In the genomic region with DNA sequence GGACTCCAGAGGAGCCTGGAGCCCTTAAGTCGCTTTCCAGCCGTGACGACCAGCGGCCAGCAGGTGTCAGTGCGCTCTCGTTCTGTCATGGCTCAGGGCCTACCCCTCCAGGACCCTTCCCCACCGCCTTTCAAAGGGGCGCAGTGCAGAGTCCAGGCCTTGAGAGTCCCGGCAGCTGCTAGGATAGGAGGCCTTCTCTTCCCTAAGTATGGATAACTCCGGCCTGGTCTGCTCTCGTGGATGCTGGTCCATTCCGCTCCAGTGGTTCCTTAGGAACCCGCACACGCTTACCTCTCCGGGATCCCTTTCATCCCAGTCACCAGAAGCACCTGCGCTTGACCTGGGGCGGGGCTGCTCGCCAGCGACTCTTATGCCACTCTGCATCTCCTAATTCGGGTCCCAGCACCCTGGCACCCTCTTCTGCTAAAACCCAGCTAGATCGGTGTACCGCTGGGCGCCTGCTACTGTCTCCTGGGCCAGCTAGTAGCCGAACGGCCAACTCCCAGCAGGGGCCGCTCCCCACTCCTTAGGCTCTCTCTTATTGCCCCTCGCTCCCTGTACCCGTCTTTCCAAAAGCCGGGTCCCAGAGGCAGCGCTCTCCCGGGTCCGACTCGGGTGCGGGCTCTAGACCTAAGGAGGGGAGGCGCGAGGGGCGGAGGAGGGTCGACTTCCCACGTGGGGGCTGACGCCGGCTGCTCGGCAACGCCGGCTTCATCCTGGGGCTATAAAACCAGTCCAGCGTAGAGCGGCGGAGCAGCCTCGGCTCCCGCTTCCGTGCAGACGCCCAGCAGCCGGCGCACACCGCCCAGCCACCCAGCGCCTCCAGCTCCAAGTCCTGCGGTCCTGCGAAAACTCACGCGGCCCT, we compare ENCODE assay signal across 1 mouse cellular context.
TF ChIP-seq lines count a peak whose summit lies in the region.

No protein-coding gene starts in this region.

TF ChIP-seq in MEL, 35 proteins besides CTCF, POLR2A, EP300 and RAD21 (continued from another document):
- no peak for TF ChIP-seq ETS1 (IDR thresholded peaks at IDR 0.05; ENCODE audit: low read depth, low read length)
- peak; percentile 25; the same call in 1 of the 2 replicates for TF ChIP-seq MXI1 (IDR thresholded peaks at IDR 0.05; ENCODE audit: low read depth, low read length)
- no peak for TF ChIP-seq ZNF384 (IDR thresholded peaks at IDR 0.05; ENCODE audit: low read depth, low read length)
- no peak for TF ChIP-seq USF2 (IDR thresholded peaks at IDR 0.05; ENCODE audit: borderline replicate concordance in 1 of 2, insufficient read depth in 1 of 2, low read depth in 1 of 2, low read length in 2 of 2)
- TF ChIP-seq JUND (IDR thresholded peaks at IDR 0.05; ENCODE audit: low read depth, low read length) = no peak
- peak; percentile 35; the same call in 1 of the 2 replicates for TF ChIP-seq UBTF (IDR thresholded peaks at IDR 0.05; ENCODE audit: borderline replicate concordance, insufficient read depth, low read depth, low read length)
- TF ChIP-seq NELFE (IDR thresholded peaks at IDR 0.05; ENCODE audit: low read depth, low read length) = no peak
- TF ChIP-seq CHD1 (IDR thresholded peaks at IDR 0.05; ENCODE audit: low read depth, low read length) = no peak
- no peak for TF ChIP-seq MYC (IDR thresholded peaks at IDR 0.05; ENCODE audit: low read depth, low read length)
- no peak for TF ChIP-seq RCOR1 (IDR thresholded peaks at IDR 0.05; ENCODE audit: low read depth, low read length)
- no peak for TF ChIP-seq MEF2A (IDR thresholded peaks at IDR 0.05; ENCODE audit: extremely low read depth, insufficient replicate concordance, low read depth, low read length, poor library complexity, severe bottlenecking)
- peak; percentile 56 for TF ChIP-seq ZC3H11A (IDR thresholded peaks at IDR 0.05; ENCODE audit: low read depth, low read length)
